Mouse (Mus musculus): ENCODE results near the gene Usp29.

Gene Usp29

GRCm38 (mm10) chr7:6730241-6730640 lies at the start of gene Usp29, which contains the start of gene Peg3:
Gene Usp29, plus strand, starts transcription at chr7:6730578.
Gene Peg3, minus strand, starts transcription at chr7:6730431.
- DNase-seq (ENCODE audit: low spot score) = peak; percentile 71

GRCm38 (mm10) chr7:6685511-6685910 lies 44.9 kb upstream of the Usp29 start:
- no peak for DNase-seq (ENCODE audit: low spot score)

GRCm38 (mm10) chr7:6696241-6697045 lies 33.9 kb upstream of the Usp29 start, which contains the start of gene Zim1:
Gene Zim1, minus strand, starts transcription at chr7:6696450.
- peak; percentile 80 for DNase-seq (ENCODE audit: low spot score)

- DNase-seq (ENCODE audit: low spot score) = no peak
These were observed 31.1 kb upstream of the Usp29 start for GRCm38 (mm10) chr7:6699230-6699629.

GRCm38 (mm10) chr7:6707416-6708015 lies 22.9 kb upstream of the Usp29 start:
- no peak for DNase-seq (ENCODE audit: low spot score)

GRCm38 (mm10) chr7:6708451-6709180 lies 21.8 kb upstream of the Usp29 start:
- no peak for DNase-seq (ENCODE audit: low spot score)

GRCm38 (mm10) chr7:6709396-6709795 lies 21.0 kb upstream of the Usp29 start:
- no peak for DNase-seq (ENCODE audit: low spot score)

- DNase-seq (ENCODE audit: low spot score) = peak; percentile 87
These were observed 2.8 kb upstream of the Usp29 start for GRCm38 (mm10) chr7:6727351-6728121.

- peak; percentile 93 for DNase-seq (ENCODE audit: low spot score)
These were observed 2.0 kb upstream of the Usp29 start for GRCm38 (mm10) chr7:6728263-6728931.

GRCm38 (mm10) chr7:6729061-6729817 lies 1.1 kb upstream of the Usp29 start:
- peak; percentile 92 for DNase-seq (ENCODE audit: low spot score)

GRCm38 (mm10) chr7:6730801-6731200 lies 423 bp downstream of the Usp29 start:
- DNase-seq (ENCODE audit: low spot score) = no peak

GRCm38 (mm10) chr7:6731373-6731772 lies 995 bp downstream of the Usp29 start:
- DNase-seq (ENCODE audit: low spot score) = no peak

GRCm38 (mm10) chr7:6731930-6732329 lies 1.6 kb downstream of the Usp29 start:
- DNase-seq (ENCODE audit: low spot score) = no peak

- DNase-seq (ENCODE audit: low spot score) = no peak
These were observed 5.7 kb downstream of the Usp29 start for GRCm38 (mm10) chr7:6736060-6736459.

- no peak for DNase-seq (ENCODE audit: low spot score)
These were observed 14.0 kb downstream of the Usp29 start for GRCm38 (mm10) chr7:6744281-6744904.

GRCm38 (mm10) chr7:6749196-6749595 lies 18.8 kb downstream of the Usp29 start:
- DNase-seq (ENCODE audit: low spot score) = no peak

GRCm38 (mm10) chr7:6753440-6753839 lies 23.1 kb downstream of the Usp29 start:
- no peak for DNase-seq (ENCODE audit: low spot score)

GRCm38 (mm10) chr7:6756777-6757291 lies 26.5 kb downstream of the Usp29 start:
- no peak for DNase-seq (ENCODE audit: low spot score)

- DNase-seq (ENCODE audit: low spot score) = no peak
These were observed 29.3 kb downstream of the Usp29 start for GRCm38 (mm10) chr7:6759698-6760097.

- DNase-seq (ENCODE audit: low spot score) = no peak
These were observed 29.8 kb downstream of the Usp29 start for GRCm38 (mm10) chr7:6760170-6760569.

Data from ovary, adult 18-20 months (tissue).